Mouse (Mus musculus): ENCODE data around the gene Vwf.
A peak's percentile ranks its signal among the peaks of the same experiment; 100 is the strongest.

The Vwf gene

GRCm38 (mm10) chr6:125648964-125649363, 102.4 kb downstream of the Vwf start:
- peak; percentile 15 for DNase-seq

DNA sequence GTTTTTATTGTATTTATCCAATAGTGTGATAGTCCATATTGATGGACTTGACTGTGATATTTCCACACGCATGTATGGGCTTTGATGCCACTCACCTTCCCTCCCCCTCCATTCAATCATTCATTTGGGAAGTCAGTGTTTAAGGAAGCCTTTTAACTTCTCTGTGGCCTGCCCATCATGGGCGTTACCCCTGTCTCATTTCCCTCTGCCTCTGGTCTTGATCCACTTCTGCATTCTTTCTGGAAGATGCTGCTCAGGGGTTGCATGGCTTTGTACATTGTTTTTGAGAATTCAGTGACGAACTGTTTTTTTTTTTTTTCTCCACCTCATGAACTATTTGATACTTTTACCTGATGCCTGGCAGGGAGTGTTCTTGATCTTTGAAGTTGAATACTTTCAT, 104.8 kb downstream of the Vwf start:
- DNase-seq: no peak

DNA sequence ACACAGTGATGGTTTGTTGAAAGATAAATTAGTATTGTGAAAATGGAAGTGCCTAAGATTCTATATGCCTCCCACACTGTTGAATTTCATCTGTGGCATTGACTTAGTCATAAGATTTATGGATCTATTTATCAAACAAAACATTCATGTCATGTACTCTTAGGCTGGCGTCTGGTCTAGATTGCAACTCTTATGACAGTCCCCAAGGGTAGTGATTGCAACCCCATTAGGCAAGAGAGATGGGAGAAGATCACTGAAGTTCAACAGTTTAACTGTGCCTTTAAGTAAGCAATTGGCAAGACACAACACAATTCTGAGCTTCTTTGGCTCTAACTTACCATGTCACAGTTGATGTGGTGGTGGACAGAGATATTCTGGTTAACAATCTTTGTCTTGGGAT, 106.8 kb downstream of the Vwf start:
- DNase-seq: no peak

GRCm38 (mm10) chr6:125656921-125657320, 110.3 kb downstream of the Vwf start:
- no peak for DNase-seq

- DNase-seq: no peak
Observed at GRCm38 (mm10) chr6:125657966-125658365, 111.4 kb downstream of the Vwf start.

- peak; percentile 86 for DNase-seq
Observed at GRCm38 (mm10) chr6:125661106-125661877, 114.7 kb downstream of the Vwf start.

GRCm38 (mm10) chr6:125663906-125664305, 117.3 kb downstream of the Vwf start:
- no peak for DNase-seq

DNA sequence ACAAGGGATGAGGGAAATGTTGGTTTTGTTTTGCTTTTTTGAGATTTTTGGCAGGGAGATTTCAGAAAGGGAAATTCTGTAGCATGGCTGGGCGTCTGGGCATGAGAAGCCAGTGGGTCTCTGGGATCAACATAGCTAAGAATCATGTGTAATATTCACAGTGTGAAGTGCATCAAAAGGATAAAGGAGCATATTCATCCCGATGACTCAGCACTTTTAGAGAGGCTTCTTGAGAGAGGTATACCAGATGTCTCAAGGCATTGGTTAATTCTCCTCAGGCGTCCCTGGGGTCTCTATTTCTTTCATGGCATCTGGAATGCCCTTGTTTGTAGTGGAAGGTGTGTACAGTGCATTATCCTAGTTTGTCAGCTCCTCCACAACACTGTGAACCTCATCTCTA, 125.3 kb downstream of the Vwf start:
- DNase-seq: no peak

- DNase-seq: no peak
Observed at GRCm38 (mm10) chr6:125678492-125678891, 131.9 kb downstream of the Vwf start.

DNA sequence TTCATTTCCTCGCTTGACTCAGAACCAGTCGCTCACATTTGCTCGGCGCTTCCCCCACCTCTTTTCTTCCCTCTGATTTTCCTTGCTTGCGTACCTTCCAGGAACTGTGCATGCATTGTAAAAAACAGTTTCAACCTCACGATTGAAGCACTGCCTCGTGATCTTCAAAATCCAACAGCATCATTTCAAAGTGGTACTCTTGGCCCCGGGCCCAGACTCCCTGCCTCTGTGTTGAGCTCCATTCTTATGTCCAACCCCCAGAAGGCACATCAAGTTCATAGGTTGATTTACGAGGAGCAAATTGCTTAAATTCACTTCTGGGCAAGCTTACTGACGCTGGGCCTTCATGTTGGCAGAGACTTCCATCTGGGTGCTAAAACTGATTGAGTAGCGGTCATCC, 134.0 kb downstream of the Vwf start:
- DNase-seq: peak; percentile 22

DNA sequence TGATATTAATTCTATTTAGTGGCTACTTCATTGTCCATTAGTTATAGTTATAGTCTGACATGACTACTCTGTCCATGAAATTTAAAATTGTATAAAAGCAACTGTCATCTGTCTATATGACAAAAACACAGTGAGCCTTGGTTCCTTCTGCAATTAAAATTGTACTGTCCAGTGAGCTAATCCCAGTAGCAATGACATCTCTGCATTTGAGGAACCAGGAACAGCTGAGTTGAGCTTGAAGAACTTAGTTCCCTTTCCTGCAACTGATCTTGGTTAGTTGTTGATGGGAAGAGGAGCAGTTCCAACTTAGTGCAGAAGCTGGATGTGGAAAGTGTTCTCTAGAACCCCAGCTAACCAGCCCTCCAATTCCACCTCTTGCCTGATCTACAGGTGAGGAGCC, 138.8 kb downstream of the Vwf start:
- no peak for DNase-seq

- DNase-seq: no peak
Observed at GRCm38 (mm10) chr6:125687986-125688385, 141.4 kb downstream of the Vwf start.

DNA sequence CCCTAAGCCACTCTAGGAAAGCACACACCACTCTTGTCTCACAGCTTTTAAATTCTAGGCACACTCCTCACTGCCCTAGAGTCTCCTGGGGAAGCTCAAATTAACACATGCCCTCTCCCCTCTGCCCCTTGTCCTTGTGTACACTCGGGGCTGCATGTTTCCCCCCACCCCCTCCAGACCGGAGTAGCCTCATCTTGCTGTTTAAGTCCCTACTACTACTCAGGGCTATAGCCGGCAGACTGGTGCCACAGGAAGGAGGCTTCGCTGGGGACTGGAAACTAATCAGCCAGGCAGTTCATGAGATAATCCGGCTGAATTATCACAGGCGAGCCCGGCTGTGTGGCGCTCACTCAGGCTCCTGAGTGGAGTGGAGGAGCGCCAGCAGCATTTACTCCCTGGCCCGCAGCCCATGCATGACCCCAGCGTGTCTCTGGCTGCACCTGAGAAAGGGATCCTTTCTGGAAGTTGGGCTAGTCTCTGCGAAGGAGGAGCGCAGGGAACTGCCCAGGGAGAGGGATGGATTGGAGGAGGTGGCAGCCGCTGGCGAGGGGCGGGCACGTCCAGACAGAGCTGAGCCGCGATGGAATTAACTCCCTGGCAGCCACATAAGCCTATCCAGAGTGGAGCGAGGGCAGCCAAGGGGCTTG, 143.6 kb downstream of the Vwf start, which contains the start of gene Ano2:
TSS of gene Ano2 (plus strand) at position 363 of the 647 bp plus-strand sequence.
- peak; percentile 12 for DNase-seq

DNA sequence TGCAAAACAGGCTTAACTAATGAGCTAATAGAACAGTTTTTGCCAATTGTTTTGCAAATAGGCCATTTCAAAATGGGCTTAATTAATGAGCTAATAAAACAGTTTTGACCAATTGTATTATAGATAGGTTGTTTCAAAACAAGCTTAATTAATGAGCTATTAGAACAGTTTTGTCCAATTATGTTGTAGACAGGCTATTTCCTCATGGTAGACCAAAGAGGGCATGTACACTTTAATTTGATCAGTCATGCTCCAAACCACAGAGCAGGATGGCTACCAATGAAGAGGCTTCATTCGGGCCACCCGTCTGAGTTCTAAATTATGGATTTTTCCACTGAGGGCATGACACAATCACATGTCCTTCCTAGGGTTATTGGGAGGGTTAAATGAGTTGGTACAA, 154.6 kb downstream of the Vwf start:
- DNase-seq: no peak

- DNase-seq: no peak
Observed at GRCm38 (mm10) chr6:125711261-125711660, 164.7 kb downstream of the Vwf start.

DNA sequence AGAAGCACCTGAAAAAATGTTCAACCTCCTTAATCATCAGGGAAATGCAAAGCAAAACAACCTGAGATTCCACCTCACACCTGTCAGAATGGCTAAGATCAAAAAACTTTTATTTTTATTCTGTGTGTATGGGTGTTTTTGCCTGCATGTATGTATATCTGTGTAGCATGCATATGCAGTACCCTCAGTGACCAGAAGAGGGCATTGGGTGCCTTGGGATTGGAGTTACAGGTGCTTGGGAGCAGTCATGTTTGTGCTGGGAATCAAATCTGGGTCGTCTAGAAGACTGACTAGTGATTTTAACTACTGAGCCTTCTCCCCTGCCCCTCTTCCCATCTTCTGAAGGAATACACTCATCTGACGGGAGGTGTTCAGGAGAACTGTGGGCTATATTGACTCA, 179.8 kb downstream of the Vwf start:
- DNase-seq: no peak

DNA sequence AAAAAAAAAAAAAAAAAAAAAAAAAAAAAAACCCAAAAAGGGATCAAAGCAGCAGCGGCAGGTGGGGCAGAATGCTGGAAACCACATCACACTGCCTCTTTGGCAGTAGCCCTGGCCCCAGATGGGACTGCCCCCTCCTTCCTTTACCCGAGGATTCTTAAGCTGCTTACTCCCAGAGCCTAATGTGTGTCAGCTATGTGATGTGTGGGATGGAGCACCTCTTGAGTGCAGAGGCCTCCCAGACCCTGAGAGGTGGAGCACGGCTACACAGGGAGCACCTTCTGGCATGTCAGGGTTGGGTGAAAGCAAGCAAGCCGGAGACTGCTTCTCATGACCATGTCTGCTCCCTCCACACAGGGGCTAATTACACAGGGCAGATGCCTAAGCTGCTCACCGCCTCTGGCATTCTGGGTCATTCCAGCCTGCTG, 180.9 kb downstream of the Vwf start:
- DNase-seq: no peak

DNA sequence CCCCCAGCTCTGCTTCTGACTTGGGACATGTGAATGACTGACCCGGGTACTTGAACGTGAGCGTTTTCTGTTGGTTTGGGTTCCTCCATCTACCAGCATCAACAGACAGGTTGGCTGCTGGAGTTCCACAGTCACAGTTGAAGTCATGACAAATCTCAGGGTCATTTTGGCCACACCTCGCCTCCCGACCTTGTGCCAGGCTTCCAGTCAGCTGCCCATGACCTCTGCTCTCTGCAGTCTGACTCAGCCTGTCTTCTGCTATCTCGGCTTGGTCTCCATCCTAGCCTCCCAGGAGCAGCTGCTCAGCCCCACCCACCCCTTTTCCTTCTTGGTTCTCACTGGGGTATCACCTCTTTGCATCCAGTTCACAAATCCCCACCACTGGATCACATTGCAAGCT, 182.9 kb downstream of the Vwf start:
- DNase-seq: no peak

DNA sequence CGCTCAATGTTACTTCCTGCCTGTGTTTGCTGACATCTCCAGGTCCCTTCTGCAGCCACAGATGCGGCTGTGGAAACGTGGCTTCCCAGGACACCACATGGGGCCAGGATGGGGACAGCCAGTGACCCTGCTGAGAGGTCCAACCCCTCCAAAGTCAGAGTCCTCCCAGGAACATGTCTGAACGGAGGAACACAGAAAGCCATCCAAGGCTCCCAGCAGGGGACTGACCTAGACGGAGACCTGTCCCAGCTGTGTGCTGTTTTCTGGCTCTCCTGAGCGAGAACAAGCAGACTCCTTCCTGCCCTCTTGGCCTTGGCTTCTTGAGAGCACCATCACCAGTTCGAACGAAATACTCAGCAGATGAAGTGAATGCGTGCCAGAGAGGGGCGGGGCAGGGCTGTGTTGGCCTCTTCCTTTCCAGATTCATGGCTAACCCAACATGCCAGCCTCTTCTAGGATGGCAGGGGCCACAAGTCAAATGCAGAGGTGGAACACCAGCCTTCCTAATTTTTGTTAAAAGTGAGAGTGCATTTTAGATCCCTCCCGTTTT, 183.5 kb downstream of the Vwf start:
- no peak for DNase-seq
